Mouse (Mus musculus) cerebellum, adult 9-10 months (tissue): ENCODE measurements at regions not wholly inside any gene's neighbourhood (a gene's known extent, or its start where the extent isn't known, plus 50 kb on each side); places are given as distances from the start of the nearest gene placed in this dataset.
"Not testable (repeated sequence)": the region's sequence is repeated elsewhere in the genome, so short reads cannot be mapped to it uniquely, and the experiment has no call there.

Experiments used
- DNase-seq: peaks from one replicate; pipeline ENCODE4 v3.0.0; 2022

DNA sequence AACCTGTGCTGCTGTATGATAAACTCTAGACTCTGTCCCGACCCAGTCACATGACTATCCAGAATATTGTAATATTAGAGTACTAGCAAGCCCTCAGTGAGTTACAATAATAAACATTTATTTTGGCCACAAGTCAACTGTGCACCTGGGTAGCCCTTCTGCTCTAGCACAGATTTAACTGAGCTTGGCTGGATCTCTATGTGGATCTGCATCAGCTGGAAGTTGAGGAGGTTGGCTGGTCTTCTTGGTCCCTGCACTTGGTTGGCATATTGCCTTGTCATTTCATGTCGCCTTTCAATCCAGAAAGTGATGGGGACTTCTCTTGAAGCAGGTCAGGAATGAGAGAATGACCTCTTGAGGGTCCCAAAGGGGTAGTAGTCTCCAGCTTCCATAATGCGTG lies 191.5 kb downstream of the Kctd12 start:
- DNase-seq = no peak

DNA sequence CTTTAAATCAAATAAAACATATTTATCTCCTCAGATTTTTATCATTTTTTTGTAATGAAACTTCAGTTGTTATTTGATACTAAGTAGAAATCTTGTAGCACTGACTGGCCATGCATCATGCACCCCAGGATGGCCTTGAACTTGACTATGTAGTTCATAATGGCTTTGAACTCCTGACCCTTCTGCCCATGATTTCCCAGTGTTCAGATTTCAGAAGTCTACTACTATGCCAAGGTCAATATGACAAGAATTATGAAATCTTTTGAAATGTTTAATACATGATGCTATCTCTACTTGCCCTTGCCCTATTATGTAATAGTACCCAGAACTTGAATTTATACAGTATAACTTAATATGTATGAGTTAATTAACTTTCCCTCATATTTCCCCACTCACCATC lies 200.2 kb downstream of the Kctd12 start:
- DNase-seq = no peak

DNA sequence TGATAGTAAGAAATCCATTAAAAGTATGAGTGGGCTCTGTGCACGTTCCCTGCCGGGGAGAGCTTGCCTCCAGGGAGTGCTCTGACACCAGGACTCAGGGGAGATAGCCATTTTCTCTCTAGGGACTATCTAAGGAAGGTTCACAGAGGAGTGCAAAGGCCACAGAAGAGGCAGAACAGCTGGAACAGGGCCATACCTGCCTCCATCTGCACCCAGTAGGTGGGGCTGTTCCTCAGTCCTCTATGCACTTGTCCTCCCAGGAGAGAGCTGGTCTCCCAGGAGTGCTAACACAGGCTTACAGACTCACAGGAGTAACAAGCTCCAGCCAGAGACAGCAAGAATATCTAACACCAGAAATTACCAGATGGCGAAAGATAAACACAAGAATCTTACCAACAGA lies 212.7 kb downstream of the Kctd12 start:
- DNase-seq = peak; percentile 14

DNA sequence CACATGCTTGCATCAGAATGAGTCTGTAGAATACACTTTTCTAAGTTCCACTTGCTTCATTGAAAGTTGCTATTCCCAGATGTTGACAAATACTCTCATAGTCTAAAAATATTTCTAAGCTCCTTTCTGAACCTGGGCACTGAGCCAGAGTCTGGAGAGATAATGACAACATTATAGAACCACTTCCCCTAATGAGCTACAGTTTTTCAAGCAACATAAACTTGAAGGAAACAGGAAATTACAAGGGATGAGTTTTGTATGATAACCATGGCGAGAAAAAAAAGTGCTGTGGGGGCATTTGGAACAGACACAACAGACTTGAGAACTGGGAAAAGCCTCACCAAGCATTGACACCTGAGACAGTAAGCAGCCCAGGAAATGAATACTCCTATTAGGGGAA lies 233.8 kb downstream of the Kctd12 start:
- DNase-seq = no peak

DNA sequence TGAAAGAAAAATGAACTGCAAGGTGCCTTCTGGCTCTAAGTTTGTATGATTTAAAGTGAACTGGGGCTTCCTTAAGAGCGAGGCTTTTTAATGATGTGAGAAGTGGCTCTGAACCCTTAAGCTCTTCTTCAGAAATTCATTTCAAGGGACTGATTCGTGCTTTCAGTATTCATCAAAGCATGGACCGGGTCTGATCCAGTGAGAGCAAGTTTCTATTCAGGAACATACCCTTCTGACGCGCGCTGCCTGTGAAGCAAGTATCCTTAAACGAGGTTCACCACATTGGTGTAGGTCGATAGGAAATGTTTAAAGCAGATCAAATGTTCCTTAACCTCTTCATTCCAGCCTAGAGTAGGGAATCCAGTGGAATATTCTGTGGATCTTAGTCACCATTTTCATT lies 240.1 kb downstream of the Kctd12 start:
- DNase-seq = no peak

DNA sequence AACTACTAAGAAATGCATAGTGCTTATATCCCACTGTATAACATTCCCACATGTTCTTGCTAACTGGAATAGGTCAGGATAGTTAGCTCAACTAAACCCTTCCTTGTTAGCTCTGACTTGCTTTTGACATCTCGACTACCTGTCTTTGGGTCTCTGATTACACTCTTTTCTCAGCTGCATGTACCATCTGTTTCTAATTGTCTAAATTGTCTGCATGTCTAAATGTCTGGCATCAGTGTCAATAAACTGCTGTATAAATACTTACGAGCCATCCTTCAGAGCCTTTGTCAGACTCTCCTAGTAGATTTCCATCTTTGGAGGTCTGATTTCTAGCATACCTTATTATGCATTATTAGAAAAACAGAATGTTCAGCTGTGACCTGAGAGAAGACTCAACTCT lies 245.8 kb downstream of the Kctd12 start:
- no peak for DNase-seq

DNA sequence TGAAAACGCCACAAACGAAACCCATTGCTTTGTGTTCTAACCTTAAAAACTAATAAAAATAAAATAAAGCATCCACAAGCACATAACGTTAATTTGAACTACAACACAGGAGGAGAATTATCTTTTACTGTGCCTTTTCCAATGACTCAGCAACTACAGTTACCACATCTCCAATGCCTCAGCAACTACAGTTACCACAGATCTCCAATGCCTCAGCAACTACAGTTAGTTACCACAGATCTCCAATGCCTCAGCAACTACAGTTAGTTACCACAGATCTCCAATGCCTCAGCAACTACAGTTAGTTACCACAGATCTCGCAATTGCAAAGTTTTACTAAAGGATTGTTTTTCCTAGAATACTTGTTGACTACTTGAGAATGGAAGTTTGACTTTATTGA lies 248.7 kb downstream of the Kctd12 start:
- DNase-seq = not testable (repeated sequence)

DNA sequence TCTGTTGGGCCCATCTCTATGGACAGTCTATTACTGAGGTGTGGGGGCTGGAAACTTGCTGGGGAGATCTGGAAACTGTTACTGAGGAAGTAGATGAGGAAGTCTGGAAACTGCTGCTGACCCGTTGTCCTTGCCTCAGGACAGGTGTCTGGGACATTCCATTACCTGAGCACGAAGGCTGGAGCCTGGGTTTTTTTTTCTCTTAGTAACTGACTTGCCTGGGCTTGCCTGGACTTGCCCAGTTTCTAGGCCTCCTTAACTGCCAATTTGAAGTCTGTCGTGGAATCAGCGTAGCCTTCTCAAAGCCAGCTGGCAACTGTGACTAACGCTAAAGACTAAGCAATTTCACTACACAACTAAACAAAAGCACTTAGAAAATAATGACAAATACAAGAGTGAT lies 250.7 kb downstream of the Kctd12 start:
- no peak for DNase-seq

DNA sequence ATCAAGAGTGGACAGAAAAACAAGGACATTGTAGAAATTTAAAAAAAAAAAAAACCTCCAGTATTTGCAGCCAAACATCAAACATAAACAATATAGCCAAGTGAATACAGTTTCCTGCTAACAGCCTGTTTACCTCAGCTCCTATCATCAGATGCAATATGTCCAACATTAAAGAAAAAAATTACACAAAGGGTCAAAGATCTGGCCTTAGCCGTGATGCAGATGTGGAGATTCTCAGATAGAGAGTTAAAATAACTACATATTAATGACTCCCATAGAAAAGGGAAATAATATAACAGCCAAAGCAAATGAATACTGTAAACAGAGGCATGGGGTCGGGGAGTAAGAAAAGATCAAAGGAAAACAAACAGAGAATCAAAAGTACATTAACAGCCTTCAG lies 259.8 kb downstream of the Kctd12 start:
- no peak for DNase-seq

DNA sequence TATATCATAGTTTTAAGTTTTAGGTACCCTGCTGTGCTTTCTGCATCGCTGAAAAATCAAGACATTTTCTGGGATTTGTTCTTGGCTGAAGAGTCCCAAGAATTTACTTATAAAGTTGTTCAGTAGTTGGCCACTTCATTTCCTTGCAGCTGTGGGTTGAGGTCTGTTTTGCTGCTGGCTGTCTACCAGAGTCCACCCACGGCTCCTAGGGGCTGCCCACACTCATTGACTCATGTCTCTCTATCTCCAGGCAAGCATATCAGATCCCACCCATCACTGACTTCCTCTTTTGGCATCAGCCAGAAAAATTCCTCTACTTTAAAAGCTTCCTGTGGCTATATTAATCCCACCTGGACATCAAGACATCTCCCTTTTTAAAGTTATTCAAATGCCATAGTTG lies 263.9 kb downstream of the Kctd12 start:
- no peak for DNase-seq

DNA sequence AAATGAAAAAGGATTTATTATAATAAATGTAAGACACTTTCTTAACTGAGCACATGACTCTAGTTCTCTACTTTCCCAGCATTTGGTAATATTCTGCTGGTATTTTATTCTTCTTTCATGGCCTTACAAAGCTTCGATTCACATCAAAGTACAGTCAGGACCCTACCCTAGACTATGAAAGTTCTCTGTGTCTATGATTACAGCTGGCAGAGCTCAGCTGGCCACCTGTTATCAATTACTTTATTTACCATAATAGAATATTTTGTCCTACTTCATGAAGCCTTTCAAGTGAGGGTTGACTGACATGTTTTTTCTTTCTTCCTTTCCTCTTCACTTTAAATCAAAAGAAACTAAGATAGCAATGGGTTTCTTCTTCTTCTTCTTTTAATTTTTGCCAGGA lies 269.8 kb downstream of the Kctd12 start:
- no peak for DNase-seq

DNA sequence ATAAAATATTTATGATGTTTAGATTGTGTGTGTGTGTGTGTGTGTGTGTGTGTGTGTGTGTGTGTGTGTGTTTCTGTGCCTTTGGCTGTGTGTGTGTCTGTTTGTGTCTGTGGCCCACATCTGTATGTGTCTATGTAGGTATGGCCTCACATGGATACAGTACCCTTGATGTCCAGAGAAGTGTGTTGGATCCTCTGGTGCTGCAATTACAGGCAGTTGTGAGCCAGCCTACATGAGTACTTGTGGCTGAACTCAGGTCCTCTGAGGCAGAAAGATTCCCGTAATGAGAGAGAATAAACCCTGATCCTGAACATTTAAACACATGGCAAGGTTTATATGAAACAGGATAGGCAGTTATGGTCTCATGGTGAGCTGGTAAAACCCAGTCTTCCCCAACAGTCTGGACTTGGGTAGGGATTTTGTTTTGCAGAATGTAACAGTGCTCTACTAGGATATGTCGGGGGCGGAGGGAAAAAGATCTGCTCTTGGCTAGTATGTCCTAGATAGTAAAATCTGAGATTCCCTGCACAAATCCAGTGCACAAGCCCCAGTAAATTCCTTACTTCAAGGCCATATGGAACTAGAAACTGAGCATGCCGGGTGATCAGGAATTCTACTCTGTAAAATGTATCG lies 275.6 kb downstream of the Kctd12 start:
- no peak for DNase-seq

DNA sequence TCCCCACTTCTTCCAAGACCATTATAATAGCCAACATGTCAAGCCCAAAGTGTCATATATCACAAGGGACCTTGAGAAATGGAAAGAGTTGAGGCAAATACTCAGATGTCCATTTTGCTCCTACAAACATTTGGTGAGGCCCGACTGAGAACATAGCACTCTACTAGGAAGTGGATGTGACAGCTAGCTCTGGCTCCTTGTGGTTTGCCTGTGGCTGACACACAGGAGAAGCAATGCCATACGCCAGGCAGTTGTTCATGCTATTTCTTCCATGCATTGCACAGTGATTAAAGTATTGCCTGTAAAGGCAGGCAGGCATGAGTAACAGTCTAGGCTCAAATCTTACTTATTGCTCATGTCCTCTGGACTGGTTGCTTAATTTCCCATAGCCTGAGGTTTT lies 281.3 kb downstream of the Kctd12 start:
- DNase-seq = no peak

DNA sequence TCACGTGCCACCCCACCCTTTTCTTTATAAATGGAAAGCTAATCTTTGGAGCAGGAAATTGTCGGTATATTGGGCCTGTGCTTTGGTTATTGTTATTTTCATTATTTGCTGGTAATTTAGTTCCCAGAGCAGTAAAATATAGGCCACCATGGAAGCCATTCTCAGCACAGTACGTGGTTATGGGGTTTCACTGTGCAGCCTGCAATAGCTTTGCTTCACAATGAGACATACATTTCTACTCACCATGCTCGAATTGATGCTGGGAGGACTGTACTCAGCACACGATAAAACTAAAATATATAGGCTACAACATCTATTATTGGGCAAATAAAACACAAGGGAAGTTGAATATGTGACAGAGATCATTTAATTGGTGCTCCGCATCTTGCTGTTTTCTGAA lies 282.0 kb downstream of the Kctd12 start:
- DNase-seq = no peak

DNA sequence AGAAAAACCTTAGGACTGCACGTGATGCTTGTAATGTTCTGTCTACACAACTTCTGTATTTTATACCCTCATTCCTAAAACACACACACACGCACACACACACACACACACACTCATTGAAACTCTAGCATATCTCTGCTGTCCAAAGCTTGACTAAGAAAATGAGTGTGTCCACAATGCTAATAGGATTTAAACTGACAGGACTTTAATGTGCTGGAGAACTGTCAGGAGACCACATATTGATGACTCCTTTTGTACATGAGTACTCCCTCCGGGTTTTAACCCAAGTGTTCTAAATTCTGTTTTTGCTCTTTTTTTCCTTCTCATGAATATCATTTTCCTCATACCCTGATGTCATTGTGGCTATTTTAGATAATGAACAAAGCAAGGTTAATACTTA lies 283.4 kb downstream of the Kctd12 start:
- no peak for DNase-seq

DNA sequence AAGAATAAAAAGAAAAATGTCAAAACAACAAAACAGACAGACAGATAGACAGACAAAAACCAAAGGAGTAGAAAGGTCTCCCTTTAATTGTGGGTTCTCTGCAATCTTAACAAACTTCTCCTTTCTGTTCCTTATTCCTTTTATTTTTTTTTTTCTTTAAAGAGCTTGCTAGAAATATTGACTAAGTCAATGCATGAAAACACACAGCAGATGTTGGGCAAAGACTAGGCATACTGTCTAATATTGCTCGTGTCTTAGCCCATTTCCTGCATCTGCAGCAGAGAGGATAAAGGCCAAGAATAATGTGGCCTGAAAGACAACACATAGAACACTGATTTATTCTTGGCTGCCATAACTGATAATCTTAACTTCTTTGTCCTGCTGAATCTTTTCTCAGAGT lies 295.6 kb downstream of the Kctd12 start:
- no peak for DNase-seq

DNA sequence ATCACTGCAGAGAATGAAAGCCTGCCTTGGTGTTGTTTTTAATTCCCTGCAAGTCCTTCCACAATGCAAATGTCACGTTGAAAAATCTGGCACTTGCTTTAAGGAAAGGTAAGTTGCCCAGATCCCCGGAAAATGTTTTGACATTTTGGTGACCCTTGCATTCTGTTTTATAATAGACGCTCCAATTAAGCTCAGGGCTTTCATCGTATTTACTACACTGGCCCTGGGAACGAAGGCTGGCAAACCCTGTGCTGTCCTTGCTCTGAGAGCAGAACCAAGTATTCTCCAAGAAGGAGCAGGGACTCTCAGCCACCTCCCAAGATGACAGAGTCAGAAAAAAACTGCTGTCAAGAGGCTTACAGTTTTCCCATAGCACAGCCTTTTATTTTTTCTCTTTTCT lies 305.9 kb downstream of the Kctd12 start:
- no peak for DNase-seq

DNA sequence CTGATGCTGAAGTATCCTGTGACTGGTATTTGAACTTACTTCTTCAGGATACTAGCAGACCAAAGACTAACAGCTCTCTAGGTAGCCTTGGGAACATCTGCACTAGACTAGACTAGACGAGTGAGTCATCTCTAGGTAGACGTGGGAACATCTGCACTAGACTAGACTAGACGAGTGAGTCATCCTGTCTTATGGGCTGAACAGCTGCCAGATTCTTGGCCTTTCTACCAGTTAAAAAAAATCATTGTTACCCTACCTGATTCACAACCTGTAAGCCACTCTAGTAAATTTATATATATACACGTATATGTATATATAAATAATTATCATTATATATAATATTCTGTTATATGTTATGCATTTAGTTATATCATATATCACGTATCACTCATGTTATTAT lies 307.8 kb downstream of the Kctd12 start:
- no peak for DNase-seq

DNA sequence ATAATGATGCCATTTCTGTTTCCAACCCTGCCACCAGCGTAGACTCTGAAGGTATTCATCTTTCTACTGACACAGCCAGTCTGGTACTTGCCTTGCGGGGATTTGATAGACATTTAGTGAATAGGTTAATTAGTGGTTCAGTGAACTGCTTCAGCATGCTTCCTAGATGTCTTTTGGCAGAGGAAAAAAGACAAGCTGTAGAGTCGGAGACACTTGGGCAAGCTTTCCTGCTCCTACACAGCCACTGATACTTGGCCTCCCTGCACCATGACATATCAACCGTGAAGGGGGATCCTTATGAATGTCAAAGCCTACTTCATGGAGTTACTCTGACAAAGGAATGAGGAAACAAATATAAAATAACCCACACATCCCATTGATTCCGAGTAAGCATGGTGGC lies 308.7 kb downstream of the Kctd12 start:
- no peak for DNase-seq

DNA sequence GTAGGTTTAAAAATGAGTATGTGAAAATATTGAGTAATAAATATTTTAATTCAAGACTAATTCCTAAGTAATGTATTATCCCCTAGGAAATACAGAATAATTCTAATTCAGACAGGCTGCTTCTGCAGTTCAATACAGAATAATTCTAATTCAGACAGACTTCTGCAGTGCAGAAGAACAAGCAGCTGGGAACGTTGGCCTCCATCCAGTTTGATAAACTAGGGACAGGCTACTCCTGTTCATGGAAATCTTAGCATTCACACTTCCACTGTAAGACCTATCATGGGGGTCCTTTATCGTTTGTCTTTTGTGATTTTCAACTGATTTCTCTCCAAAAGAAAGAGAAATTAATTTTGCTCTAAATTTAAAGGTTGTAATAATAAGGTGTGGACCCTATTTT lies 319.2 kb downstream of the Kctd12 start:
- no peak for DNase-seq

DNA sequence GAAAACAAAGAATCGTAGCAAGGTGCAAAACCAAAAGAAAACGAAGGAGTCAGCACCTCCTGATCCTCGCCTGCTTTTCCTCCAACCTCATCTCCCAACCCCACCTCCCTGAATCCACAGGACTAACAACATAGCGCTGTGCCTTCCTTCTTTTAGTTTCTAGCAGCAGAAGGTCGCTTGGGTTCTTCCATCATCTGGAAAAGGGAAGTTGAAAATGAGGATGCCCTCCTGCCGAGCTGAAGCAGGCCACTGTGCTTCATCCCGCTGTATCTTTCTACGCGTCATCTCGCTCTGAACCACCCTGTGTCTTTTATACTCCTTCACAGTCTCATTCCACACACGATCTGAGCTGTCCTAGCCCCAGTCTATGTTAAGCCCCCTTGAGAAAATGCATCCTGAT lies 322.1 kb downstream of the Kctd12 start:
- no peak for DNase-seq

DNA sequence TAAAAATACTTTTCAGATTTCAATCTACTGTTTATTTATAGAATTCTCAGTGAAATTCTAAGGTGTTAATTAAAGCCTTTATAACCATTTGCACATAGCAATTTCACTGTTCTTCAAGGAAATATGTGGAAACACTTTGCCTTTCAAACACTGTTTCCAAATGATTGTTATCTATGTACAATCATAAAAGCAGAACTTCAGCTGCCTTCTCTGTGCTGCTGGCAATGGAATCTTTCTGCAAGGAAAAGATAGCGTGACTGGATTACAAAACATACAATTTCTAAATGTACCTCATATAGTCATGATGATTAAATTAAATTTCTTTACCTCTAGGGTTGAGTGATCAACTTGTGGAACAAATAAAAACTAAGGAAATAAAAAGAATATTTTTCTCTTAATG lies 326.2 kb downstream of the Kctd12 start:
- no peak for DNase-seq

DNA sequence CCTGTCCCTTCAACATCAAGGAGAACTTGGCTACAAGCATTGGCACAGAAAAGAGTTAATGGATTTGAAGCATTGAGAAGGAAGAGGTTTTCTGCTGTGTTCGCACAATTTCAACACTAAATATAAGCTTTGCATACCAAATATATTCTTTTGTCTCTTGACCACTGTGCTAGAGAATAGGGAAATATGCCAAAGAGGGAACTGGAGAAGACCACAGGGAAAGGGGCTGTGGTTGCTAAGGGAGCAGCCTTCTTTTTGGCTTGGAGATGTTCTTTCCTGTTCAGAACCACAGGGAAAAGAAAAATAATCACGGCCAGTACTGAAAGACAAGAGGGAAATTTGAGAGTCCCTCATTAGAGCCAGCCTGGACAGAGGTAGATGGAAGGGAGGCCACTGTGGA lies 352.8 kb downstream of the Kctd12 start:
- peak; percentile 21 for DNase-seq

DNA sequence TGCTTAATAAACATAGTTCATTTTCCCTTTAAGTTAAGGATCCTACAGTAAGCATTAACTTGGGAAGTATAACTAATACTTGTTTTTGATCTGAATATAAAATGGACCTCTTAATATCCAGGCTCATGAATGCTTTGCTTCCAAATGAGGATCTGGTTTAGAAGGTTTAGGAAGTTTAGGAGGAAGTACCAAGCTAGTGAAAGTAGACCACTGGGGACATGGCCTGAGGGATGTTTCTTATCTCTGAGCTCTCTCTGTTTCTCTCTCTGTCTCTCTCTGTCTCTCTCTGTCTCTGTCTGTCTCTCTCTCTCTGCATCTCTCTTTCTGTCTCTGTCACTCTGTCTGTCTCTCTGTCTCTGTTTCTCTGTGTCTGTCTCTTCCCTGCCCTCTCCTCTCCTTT lies 360.9 kb downstream of the Kctd12 start:
- DNase-seq = no peak

DNA sequence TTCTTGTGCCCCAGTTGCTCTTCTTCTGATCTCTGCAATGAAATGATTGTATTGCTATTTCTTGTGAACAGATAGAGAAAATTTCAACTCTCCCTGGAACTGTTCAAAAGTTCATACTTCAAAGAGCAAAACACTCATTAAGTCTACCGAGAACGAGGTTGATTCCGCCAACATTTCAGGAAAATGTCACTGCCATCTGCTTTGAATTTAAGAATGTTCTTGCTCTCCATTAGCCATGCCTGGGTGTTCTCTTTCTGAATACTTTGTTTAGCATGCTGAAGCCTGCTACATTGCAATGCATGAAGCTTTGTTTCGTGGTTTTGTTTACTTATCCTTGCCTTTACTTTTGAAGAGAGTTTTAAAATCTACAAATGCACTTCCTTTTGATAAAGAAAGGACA lies 363.4 kb downstream of the Kctd12 start:
- no peak for DNase-seq
